Mouse (Mus musculus) thymus, adult 2 months (tissue): ENCODE results near the gene Cox20. TPM values are rescaled to one million over a fixed set of nuclear protein-coding genes. Genes with fewer than 3 reads are reported as not detected.
"Not testable (repeated sequence)": the region's sequence is repeated elsewhere in the genome, so short reads cannot be mapped to it uniquely, and the experiment has no call there.

Experiments used
- DNase-seq: peaks from one replicate; pipeline ENCODE4 v3.0.0; 2021
- H3K27ac ChIP-seq: fragments of 200-500 bp; 2 replicates; pipeline ENCODE4 v1.5.1; 2012; ENCODE audit warnings: low read length, control low read depth; ENCODE audit not compliant: control insufficient read depth, insufficient read depth
- H3K27me3 ChIP-seq: fragments of 200-500 bp; 2 replicates; pipeline ENCODE4 v1.6.1; 2012; ENCODE audit warnings: mild to moderate bottlenecking, low read length, moderate library complexity, mixed read lengths; ENCODE audit not compliant: control insufficient read depth, insufficient read depth
- H3K36me3 ChIP-seq: fragments of 200-500 bp; 2 replicates; pipeline ENCODE4 v1.6.1; 2012; ENCODE audit warnings: mild to moderate bottlenecking, low read length, moderate library complexity; ENCODE audit not compliant: control insufficient read depth, insufficient read depth
- H3K4me1 ChIP-seq: fragments of 200-500 bp; replicated peaks from 2 replicates; pipeline ENCODE4 v1.6.1; 2012; ENCODE audit warnings: low read length; ENCODE audit not compliant: control insufficient read depth, insufficient read depth
- H3K4me3 ChIP-seq: fragments of 200-500 bp; 2 replicates; pipeline ENCODE4 v1.5.1; 2012; ENCODE audit warnings: mild to moderate bottlenecking, low read length, control low read depth, moderate library complexity; ENCODE audit not compliant: control insufficient read depth, insufficient read depth
- CTCF ChIP-seq: fragments of 200-500 bp; IDR thresholded peaks from 2 replicates; pipeline ENCODE4 v1.5.1; 2012; ENCODE audit warnings: mild to moderate bottlenecking, control low read depth, low read length, moderate library complexity, borderline replicate concordance; ENCODE audit not compliant: control insufficient read depth, poor library complexity, insufficient read depth; ENCODE audit errors: extremely low read depth
- POLR2A ChIP-seq: fragments of 200-500 bp; IDR thresholded peaks from 2 replicates; pipeline ENCODE4 v1.6.1; 2012; ENCODE audit warnings: mild to moderate bottlenecking, low read length, control low read depth, moderate library complexity; ENCODE audit not compliant: control insufficient read depth, poor library complexity, insufficient read depth; ENCODE audit errors: extremely low read depth
- WGBS: fragments of 180-500 bp; shearing (Covaris S2); methylation state at CpG from one replicate; pipeline ENCODE4 v1.1.7; 2018; 5-methylcytosine and 5-hydroxymethylcytosine counted together
- polyA plus RNA-seq: library from polyadenylated mRNA; depleted of rRNA; stranded (reverse); fragments of >200 nt; gene quantifications from 2 replicates; pipeline ENCODE4 v1.2.3, GENCODE M21; 2012

Cox20 gene
- polyA plus RNA-seq, 1 experiment, result 19.2 TPM

GRCm38 (mm10) chr1:178338318-178338641 is 19.4 kb downstream of the Cox20 start:
- Histone ChIP-seq H3K36me3 (peaks cover 12% of the 10 kb centered on the region), H3K4me3 (peak overlapping the region; percentile 43), H3K27me3 (no peaks in the 10 kb centered on the region), H3K27ac (peak overlapping the region; percentile 77), H3K4me1 (0 out of 2 replicates have a peak, but pooled peaks cover 2% of the 10 kb centered on the region)
- 11% methylated on average over 6 of the region's 6 CpGs for WGBS
- DNase-seq, result peak; percentile 34
- TF ChIP-seq POLR2A (no peak), CTCF (no peak)

- 97% methylated on average over 2 of the region's 2 CpGs for WGBS
- no peaks in the 10 kb centered on the region for H3K36me3 ChIP-seq
- no peak for DNase-seq
- no peak overlapping the region for H3K4me3 ChIP-seq
- TF ChIP-seq POLR2A (no peak), CTCF (no peak)
- 0 out of 2 replicates have a peak, but pooled peaks cover 2% of the 10 kb centered on the region for H3K4me1 ChIP-seq
- no peaks in the 10 kb centered on the region for H3K27me3 ChIP-seq
- H3K27ac ChIP-seq, result no peak overlapping the region
These were observed 21.3 kb downstream of the Cox20 start for GRCm38 (mm10) chr1:178340213-178340612.

- no peak for DNase-seq
- WGBS, result 64% methylated on average over 3 of the region's 3 CpGs
- Histone ChIP-seq H3K4me1 (0 out of 2 replicates have a peak, but pooled peaks cover 2% of the 10 kb centered on the region), H3K36me3 (no peaks in the 10 kb centered on the region), H3K4me3 (no peak overlapping the region), H3K27ac (no peak overlapping the region), H3K27me3 (no peaks in the 10 kb centered on the region)
- TF ChIP-seq POLR2A (no peak), CTCF (no peak)
These were observed 22.5 kb downstream of the Cox20 start for GRCm38 (mm10) chr1:178341435-178341834.

GRCm38 (mm10) chr1:178342063-178342462 is 23.1 kb downstream of the Cox20 start:
- no peak for DNase-seq
- no peaks in the 10 kb centered on the region for H3K27me3 ChIP-seq

GRCm38 (mm10) chr1:178342612-178343011 is 23.7 kb downstream of the Cox20 start:
- no peaks in the 10 kb centered on the region for H3K27me3 ChIP-seq
- WGBS, result 84% methylated on average over 5 of the region's 5 CpGs
- DNase-seq, result no peak
- no peak overlapping the region for H3K4me3 ChIP-seq
- no peak overlapping the region for H3K27ac ChIP-seq
- no peaks in the 10 kb centered on the region for H3K36me3 ChIP-seq
- no peak for TF ChIP-seq POLR2A
- TF ChIP-seq CTCF, result no peak
- 0 out of 2 replicates have a peak, but pooled peaks cover 2% of the 10 kb centered on the region for H3K4me1 ChIP-seq

More at GRCm38 (mm10) chr1:178342063-178342462, 23.1 kb downstream of the Cox20 start:
- H3K27ac ChIP-seq, result no peak overlapping the region
- no peak overlapping the region for H3K4me3 ChIP-seq
- no peak for TF ChIP-seq CTCF
- TF ChIP-seq POLR2A, result no peak
- no peaks in the 10 kb centered on the region for H3K36me3 ChIP-seq
- H3K4me1 ChIP-seq, result 0 out of 2 replicates have a peak, but pooled peaks cover 2% of the 10 kb centered on the region
- WGBS, result 44% methylated on average over 1 of the region's 1 CpGs

- not testable (repeated sequence) for H3K4me3 ChIP-seq, H3K27me3 ChIP-seq, H3K4me1 ChIP-seq, H3K36me3 ChIP-seq, DNase-seq, H3K27ac ChIP-seq
- WGBS, result 96% methylated on average over 10 of the region's 10 CpGs
These were observed 25.3 kb downstream of the Cox20 start for GRCm38 (mm10) chr1:178344071-178344805.

GRCm38 (mm10) chr1:178350792-178351191 is 31.9 kb downstream of the Cox20 start:
- H3K27ac ChIP-seq, result no peak overlapping the region
- H3K4me3 ChIP-seq, result no peak overlapping the region
- no peak for DNase-seq
- WGBS, result 93% methylated on average over 2 of the region's 2 CpGs
- TF ChIP-seq POLR2A, result no peak
- H3K36me3 ChIP-seq, result no peaks in the 10 kb centered on the region
- peaks cover 2% of the 10 kb centered on the region; the same call in 1 of the 2 replicates for H3K4me1 ChIP-seq
- H3K27me3 ChIP-seq, result no peaks in the 10 kb centered on the region
